Mouse (Mus musculus) liver, embryonic 11.5 days (tissue): ENCODE measurements around the gene Olfr1377. TPM values are rescaled to one million over a fixed set of nuclear protein-coding genes. Genes with fewer than 3 reads are reported as not detected.
"Not testable (repeated sequence)": the region's sequence is repeated elsewhere in the genome, so short reads cannot be mapped to it uniquely, and the experiment has no call there.

ENCODE experiments used
- ATAC-seq: fragments of 200-750 bp; cut with Nextera tagmentation; replicated peaks from 2 replicates; pipeline ENCODE4 v1.8.0; 2017; ENCODE audit warnings: moderate number of reproducible peaks, mild to moderate bottlenecking, moderate TSS enrichment, moderate library complexity; ENCODE audit not compliant: low FRiP score
- DNase-seq: peaks from one replicate; pipeline ENCODE4 v3.0.0-alpha.2; 2017; ENCODE audit warnings: low spot score
- H3K27ac ChIP-seq: fragments of 300-500 bp; sonication (generic); 2 replicates; pipeline ENCODE4 v1.5.1; 2014; ENCODE audit warnings: mild to moderate bottlenecking, low read depth, low read length, control low read depth
- H3K27me3 ChIP-seq: fragments of 300-500 bp; sonication (generic); replicated peaks from 2 replicates; pipeline ENCODE4 v1.6.1; 2014; ENCODE audit warnings: low read length, mixed read lengths; ENCODE audit not compliant: control insufficient read depth, insufficient read depth
- H3K36me3 ChIP-seq: fragments of 300-500 bp; sonication (generic); 2 replicates; pipeline ENCODE4 v1.6.1; 2014; ENCODE audit warnings: mild to moderate bottlenecking, low read length, moderate library complexity, mixed read lengths; ENCODE audit not compliant: control insufficient read depth, insufficient read depth
- H3K4me1 ChIP-seq: fragments of 300-500 bp; sonication (generic); replicated peaks from 2 replicates; pipeline ENCODE4 v1.6.1; 2014; ENCODE audit warnings: low read length, mixed read lengths; ENCODE audit not compliant: control insufficient read depth, insufficient read depth
- H3K4me2 ChIP-seq: fragments of 300-500 bp; sonication (generic); 2 replicates; pipeline ENCODE4 v1.6.1; 2014; ENCODE audit warnings: mild to moderate bottlenecking, control low read depth, moderate library complexity
- H3K4me3 ChIP-seq: fragments of 300-500 bp; sonication (generic); 2 replicates; pipeline ENCODE4 v1.5.1; 2014; ENCODE audit warnings: low read depth, low read length, control low read depth
- H3K9ac ChIP-seq: fragments of 300-500 bp; sonication (generic); 2 replicates; pipeline ENCODE4 v1.6.1; 2014; ENCODE audit warnings: low read depth, low read length, control low read depth
- H3K9me3 ChIP-seq: fragments of 300-500 bp; sonication (generic); 2 replicates; pipeline ENCODE4 v1.6.1; 2016; ENCODE audit warnings: low read length, inconsistent platforms, mixed read lengths; ENCODE audit not compliant: control insufficient read depth
- WGBS: fragments of 180-500 bp; shearing (Covaris S2); extraction: QIAGEN DNeasy Blood & Tissue Kit; methylation state at CpG from one replicate; pipeline ENCODE4 v1.1.7; 2014; 5-methylcytosine and 5-hydroxymethylcytosine counted together
- polyA plus RNA-seq: library from polyadenylated mRNA; unstranded; fragments of >200 nt; fragmentation: Nextera tagmentation; extraction: Ambion mirVana; gene quantifications from 2 replicates; pipeline ENCODE4 v1.2.1, GENCODE M21; 2014

Olfr1377 gene
- polyA plus RNA-seq, 1 experiment from 2014 or later: not detected

- H3K4me3 ChIP-seq: no peak within 1 kb of the TSS
- H3K4me2 ChIP-seq: no peak within 1 kb of the TSS
- no peaks in the 10 kb centered on the region for H3K4me1 ChIP-seq
- WGBS: 86% methylated on average over 11 of the region's 11 CpGs
- DNase-seq: no peak
- H3K9me3 ChIP-seq: no peaks in the 10 kb centered on the region
- H3K27ac ChIP-seq: no peak within 1 kb of the TSS
- H3K36me3 ChIP-seq: no peaks in the 10 kb centered on the region
- H3K27me3 ChIP-seq: no peaks in the 10 kb centered on the region
- no peak for ATAC-seq
- no peak within 1 kb of the TSS for H3K9ac ChIP-seq
These were observed 15.5 kb upstream of the Olfr1377 start, which contains the start of gene Olfr1378 for GRCm38 (mm10) chr11:50966230-50966629. TSS of gene Olfr1378 (plus strand) at chr11:50966530.

GRCm38 (mm10) chr11:50977216-50977615 is 4.6 kb upstream of the Olfr1377 start:
- Histone ChIP-seq H3K4me1 (no peaks in the 10 kb centered on the region), H3K27ac (no peak overlapping the region), H3K4me3 (no peak overlapping the region), H3K36me3 (no peaks in the 10 kb centered on the region), H3K4me2 (no peak overlapping the region), H3K9ac (no peak overlapping the region), H3K27me3 (no peaks in the 10 kb centered on the region), H3K9me3 (no peaks in the 10 kb centered on the region)
- no peak for DNase-seq
- no peak for ATAC-seq
- 63% methylated on average over 4 of the region's 4 CpGs for WGBS

- H3K27ac ChIP-seq: no peak within 1 kb of the TSS
- H3K4me2 ChIP-seq: no peak within 1 kb of the TSS
- no peaks in the 10 kb centered on the region for H3K4me1 ChIP-seq
- no peak within 1 kb of the TSS for H3K4me3 ChIP-seq
- ATAC-seq: no peak
- H3K9me3 ChIP-seq: no peaks in the 10 kb centered on the region
- H3K9ac ChIP-seq: no peak within 1 kb of the TSS
- no peaks in the 10 kb centered on the region for H3K36me3 ChIP-seq
- H3K27me3 ChIP-seq: no peaks in the 10 kb centered on the region
- WGBS: 65% methylated on average over 5 of the region's 5 CpGs
- no peak for DNase-seq
These were observed 21.5 kb downstream of the Olfr1377 start, which contains the start of gene Olfr51 for GRCm38 (mm10) chr11:51003296-51003695. TSS of gene Olfr51 (plus strand) at chr11:51003596.

GRCm38 (mm10) chr11:51011821-51012220 is 30.1 kb downstream of the Olfr1377 start:
- H3K27me3 ChIP-seq: no peaks in the 10 kb centered on the region
- H3K4me2 ChIP-seq: no peak overlapping the region
- no peak overlapping the region for H3K9ac ChIP-seq
- H3K4me3 ChIP-seq: no peak overlapping the region
- H3K27ac ChIP-seq: no peak overlapping the region
- H3K4me1 ChIP-seq: no peaks in the 10 kb centered on the region
- no peaks in the 10 kb centered on the region for H3K9me3 ChIP-seq
- DNase-seq: no peak
- ATAC-seq: no peak
- 80% methylated on average over 5 of the region's 5 CpGs for WGBS
- no peaks in the 10 kb centered on the region for H3K36me3 ChIP-seq

- ATAC-seq (no peak), DNase-seq (no peak)
- H3K4me1 ChIP-seq: no peaks in the 10 kb centered on the region
- H3K4me3 ChIP-seq: no peak within 1 kb of the TSS
- no peak within 1 kb of the TSS for H3K4me2 ChIP-seq
- H3K9me3 ChIP-seq: no peaks in the 10 kb centered on the region
- WGBS: 64% methylated on average over 1 of the region's 1 CpGs
- H3K9ac ChIP-seq: no peak within 1 kb of the TSS
- H3K36me3 ChIP-seq: no peaks in the 10 kb centered on the region
- no peaks in the 10 kb centered on the region for H3K27me3 ChIP-seq
- H3K27ac ChIP-seq: no peak within 1 kb of the TSS
These were observed 32.2 kb downstream of the Olfr1377 start, which contains the start of gene Olfr54 for GRCm38 (mm10) chr11:51013936-51014335. TSS of gene Olfr54 (plus strand) at chr11:51014236.

GRCm38 (mm10) chr11:51016341-51016740 is 34.6 kb downstream of the Olfr1377 start:
- Histone ChIP-seq H3K4me2 (no peak overlapping the region), H3K9ac (no peak overlapping the region), H3K4me3 (no peak overlapping the region), H3K27ac (no peak overlapping the region), H3K4me1 (no peaks in the 10 kb centered on the region), H3K9me3 (no peaks in the 10 kb centered on the region), H3K27me3 (no peaks in the 10 kb centered on the region), H3K36me3 (no peaks in the 10 kb centered on the region)
- DNase-seq (no peak), ATAC-seq (peak; percentile 68)
- 47% methylated on average over 2 of the region's 2 CpGs for WGBS

- 86% methylated on average over 11 of the region's 11 CpGs for WGBS
These were observed 45.0 kb downstream of the Olfr1377 start for GRCm38 (mm10) chr11:51026811-51027210.

GRCm38 (mm10) chr11:51029381-51029780 is 47.6 kb downstream of the Olfr1377 start:
- WGBS: 72% methylated on average over 8 of the region's 8 CpGs
- not testable (repeated sequence) for H3K27ac ChIP-seq, H3K4me2 ChIP-seq, H3K9me3 ChIP-seq, H3K27me3 ChIP-seq, H3K36me3 ChIP-seq, ATAC-seq, DNase-seq, H3K4me3 ChIP-seq, H3K4me1 ChIP-seq, H3K9ac ChIP-seq

More at GRCm38 (mm10) chr11:51026811-51027210, 45.0 kb downstream of the Olfr1377 start:
- not testable (repeated sequence) for ATAC-seq, H3K27me3 ChIP-seq, H3K4me2 ChIP-seq, H3K36me3 ChIP-seq, H3K4me3 ChIP-seq, H3K4me1 ChIP-seq, H3K9ac ChIP-seq, DNase-seq, H3K9me3 ChIP-seq, H3K27ac ChIP-seq

GRCm38 (mm10) chr11:51030225-51030624 is 48.5 kb downstream of the Olfr1377 start:
- H3K4me2 ChIP-seq: no peak overlapping the region
- WGBS: 76% methylated on average over 2 of the region's 2 CpGs
- H3K27ac ChIP-seq: no peak overlapping the region
- H3K9me3 ChIP-seq: no peaks in the 10 kb centered on the region
- no peak for ATAC-seq
- H3K9ac ChIP-seq: no peak overlapping the region
- H3K4me1 ChIP-seq: no peaks in the 10 kb centered on the region
- no peaks in the 10 kb centered on the region for H3K36me3 ChIP-seq
- no peaks in the 10 kb centered on the region for H3K27me3 ChIP-seq
- no peak for DNase-seq
- no peak overlapping the region for H3K4me3 ChIP-seq
